Comparison of ENCODE assay signal across 18 mouse cellular contexts in the genomic region with DNA sequence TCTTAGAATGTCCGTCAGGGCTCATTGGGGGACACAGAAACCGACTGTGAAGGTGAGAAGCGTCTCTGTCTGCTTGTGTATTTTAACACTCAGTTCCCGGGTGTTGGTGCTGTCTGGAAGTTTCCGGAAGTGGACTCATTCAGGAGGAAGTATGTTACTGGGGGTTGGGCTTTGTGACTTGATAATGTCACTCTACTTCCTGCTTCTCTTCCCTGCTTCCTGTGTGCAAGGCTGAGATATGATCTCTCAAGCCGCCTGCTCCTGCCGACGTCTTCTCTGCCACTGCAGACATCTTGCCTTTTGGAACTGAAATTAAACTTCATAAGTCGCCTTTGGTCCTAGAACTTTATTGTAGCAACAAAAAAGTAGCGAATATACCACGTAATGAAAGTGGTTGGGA. TPM values are rescaled to one million over a fixed set of nuclear protein-coding genes. Genes with fewer than 3 reads are reported as not detected.
DNase-seq lines count a peak whose midpoint lies in the region; ATAC-seq and TF ChIP-seq lines count a peak whose summit lies in the region.
"Had no signal": no experiment of that assay in that cellular context is flagged by ENCODE, and none has a peak within 500 bp of the region (broad histone marks: within the 10 kb centered on the region; RNA-seq: fewer than 3 reads in every experiment).

No protein-coding gene starts in this region.

- H3K4me3 ChIP-seq in lung, embryonic 15.5 days: no peak overlapping the region
- H3K4me3 ChIP-seq in bone marrow, adult 2 months (replicated peaks; ENCODE audit: control insufficient read depth, low read depth, low read length): peak overlapping the region; percentile 45
- H3K4me3 ChIP-seq in limb, embryonic 15.5 days: peak overlapping the region; percentile 2; the same call in 1 of the 2 replicates
- H3K4me3 ChIP-seq: heart, embryonic 12.5 days; midbrain, embryonic 13.5 days; myocyte; neural tube, embryonic 15.5 days had no signal

- H3K4me2 ChIP-seq in lung, embryonic 15.5 days: 0 out of 2 replicates have a peak overlapping the region, but pooled peaks have one; percentile 7
- peak overlapping the region; percentile 21 for H3K4me2 ChIP-seq in limb, embryonic 15.5 days
- H3K4me2 ChIP-seq: heart, embryonic 12.5 days; midbrain, embryonic 13.5 days; neural tube, embryonic 15.5 days had no signal

- intact Hi-C loops in left cerebral cortex, postnatal 10 days (cut with DNase I): no loop called here

- H3K27ac ChIP-seq in lung, embryonic 15.5 days: no peak overlapping the region
- H3K27ac ChIP-seq in bone marrow, adult 2 months (ENCODE audit: control insufficient read depth, insufficient read depth, low read depth, low read length, poor library complexity): no peak overlapping the region; the same call in 1 of the 2 replicates
- peak overlapping the region; percentile 3; the same call in 1 of the 2 replicates for H3K27ac ChIP-seq in limb, embryonic 15.5 days
- H3K27ac ChIP-seq: midbrain, embryonic 13.5 days; neural tube, embryonic 15.5 days had no signal

- no peaks in the 10 kb centered on the region for H3K9me3 ChIP-seq in lung, embryonic 15.5 days
- H3K9me3 ChIP-seq in limb, embryonic 15.5 days: no peaks in the 10 kb centered on the region
- H3K9me3 ChIP-seq: heart, embryonic 12.5 days; midbrain, embryonic 13.5 days; neural tube, embryonic 15.5 days had no signal

- no peak for DNase-seq in lung, postnatal 14 days
- no peak for DNase-seq in left cerebral cortex, postnatal 10 days (ENCODE audit: extremely low spot score in 1 of 2, low spot score in 2 of 2)
- DNase-seq in cerebellum, adult 18-20 months: no peak
- DNase-seq: cerebellum, adult 9-11 months; embryo, embryonic 11 days; heart, postnatal 36 days; kidney, adult 18-20 months; kidney, postnatal 14 days had no signal

- no peak for TF ChIP-seq CTCF in bone marrow, adult 2 months (IDR thresholded peaks at IDR 0.05; ENCODE audit: control insufficient read depth, insufficient read depth, low read length)

- 62% methylated on average over 11 of the region's 11 CpGs for WGBS in lung, embryonic 15.5 days
- 16% methylated on average over 11 of the region's 11 CpGs for WGBS in bone marrow, adult 2 months
- 55% methylated on average over 11 of the region's 11 CpGs for WGBS in limb, embryonic 15.5 days

- no peaks in the 10 kb centered on the region for H3K4me1 ChIP-seq in lung, embryonic 15.5 days
- no peaks in the 10 kb centered on the region; the same call in 1 of the 2 replicates for H3K4me1 ChIP-seq in bone marrow, adult 2 months (ENCODE audit: control insufficient read depth, insufficient read depth, low read length)
- H3K4me1 ChIP-seq in limb, embryonic 15.5 days: peaks cover 10% of the 10 kb centered on the region

- no peak for TF ChIP-seq POLR2A in bone marrow, adult 2 months (IDR thresholded peaks at IDR 0.05; ENCODE audit: borderline replicate concordance, control insufficient read depth, low read depth, low read length)

- H3K27me3 ChIP-seq in lung, embryonic 15.5 days: no peaks in the 10 kb centered on the region
- H3K27me3 ChIP-seq in limb, embryonic 15.5 days: no peaks in the 10 kb centered on the region
- H3K27me3 ChIP-seq: heart, embryonic 12.5 days; neural tube, embryonic 15.5 days had no signal

- no peak overlapping the region for H3K9ac ChIP-seq in lung, embryonic 15.5 days
- no peak overlapping the region for H3K9ac ChIP-seq in limb, embryonic 15.5 days
- H3K9ac ChIP-seq: heart, embryonic 12.5 days; midbrain, embryonic 13.5 days; neural tube, embryonic 15.5 days had no signal

- H3K36me3 ChIP-seq in lung, embryonic 15.5 days: no peaks in the 10 kb centered on the region
- H3K36me3 ChIP-seq in limb, embryonic 15.5 days: no peaks in the 10 kb centered on the region
- H3K36me3 ChIP-seq: heart, embryonic 12.5 days; midbrain, embryonic 13.5 days; neural tube, embryonic 15.5 days had no signal

- no peak for ATAC-seq in lung, embryonic 15.5 days (ENCODE audit: borderline replicate concordance, extremely low read depth, low FRiP score, low TSS enrichment)
- ATAC-seq in limb, embryonic 15.5 days (ENCODE audit: insufficient number of reproducible peaks, low FRiP score, low TSS enrichment, low read depth): no peak
- peak; percentile 82 for ATAC-seq in monocyte, adult 5-6 weeks (replicated peaks; ENCODE audit: insufficient number of reproducible peaks, low FRiP score, low TSS enrichment, poor library complexity, severe bottlenecking)
- ATAC-seq: forebrain, embryonic 14.5 days; hindbrain, embryonic 16.5 days; midbrain, embryonic 13.5 days had no signal

RNA-seq across cellular contexts. Expression of gene Rxylt1, which starts 19.5 kb away (rescaled TPM):
- 46.0 and 48.3 TPM in 2 replicates for polyA plus RNA-seq in lung, embryonic 15.5 days (2015; fragmentation: Nextera tagmentation; extraction: Ambion mirVana)
- 3.9 and 11.9 TPM in 2 replicates for polyA plus RNA-seq in bone marrow, adult 2 months (2011; ENCODE audit: insufficient read depth, insufficient read length, low replicate concordance, missing spikeins)
- 46.4 and 50.8 TPM in 2 replicates for polyA plus RNA-seq in limb, embryonic 15.5 days (2015; fragmentation: Nextera tagmentation; extraction: Ambion mirVana)
- 34.3 to 84.2 TPM (median 40.7 TPM) in 3 replicates for total RNA-seq in monocyte, adult 5-6 weeks (2017)
- 10 to 100 TPM; 42.0 to 46.6 TPM for total RNA-seq in left cerebral cortex, postnatal 10 days (2021)
